Mouse (Mus musculus) thymus, adult 2 months (tissue): ENCODE results near the gene Cpsf7.

Experiments used
- CTCF ChIP-seq: fragments of 200-500 bp; IDR thresholded peaks from 2 replicates; pipeline ENCODE4 v1.5.1; 2012; ENCODE audit warnings: mild to moderate bottlenecking, control low read depth, low read length, moderate library complexity, borderline replicate concordance; ENCODE audit not compliant: control insufficient read depth, poor library complexity, insufficient read depth; ENCODE audit errors: extremely low read depth
- POLR2A ChIP-seq: fragments of 200-500 bp; IDR thresholded peaks from 2 replicates; pipeline ENCODE4 v1.6.1; 2012; ENCODE audit warnings: mild to moderate bottlenecking, low read length, control low read depth, moderate library complexity; ENCODE audit not compliant: control insufficient read depth, poor library complexity, insufficient read depth; ENCODE audit errors: extremely low read depth

- TF ChIP-seq CTCF (no peak), POLR2A (no peak)
These were observed 32.4 kb downstream of the Cpsf7 start for GRCm38 (mm10) chr19:10557430-10557829.
